Mouse (Mus musculus) right cerebral cortex, postnatal 36 days (tissue): ENCODE results near the gene Mvb12a.

ENCODE experiments used
- DNase-seq, 2 experiments: peaks; one replicate each; pipeline ENCODE4 v3.0.0; 2022; ENCODE audit warnings: low spot score in 2 of 2, mixed read lengths in 1 of 2

Gene Mvb12a

DNA sequence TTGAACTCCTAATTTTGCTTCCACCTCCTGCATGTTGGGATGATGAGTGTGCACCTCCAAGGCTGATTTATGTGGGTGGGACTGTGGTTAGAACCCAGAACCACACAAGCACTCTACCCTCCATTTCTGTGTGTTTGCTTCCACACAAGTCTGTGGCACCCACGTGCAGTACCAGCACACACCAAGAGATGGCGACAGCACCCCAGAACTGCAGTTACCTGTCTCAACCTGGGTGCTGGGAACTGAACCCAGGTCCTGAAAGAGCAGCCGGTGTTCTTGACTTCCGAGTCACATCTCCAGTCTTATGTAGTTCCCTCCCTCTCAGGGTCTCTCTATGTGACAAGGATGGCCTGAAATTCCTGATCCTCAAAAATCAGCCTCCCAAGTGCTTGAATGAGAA lies 21.3 kb downstream of the Mvb12a start:
- DNase-seq = no peak

DNA sequence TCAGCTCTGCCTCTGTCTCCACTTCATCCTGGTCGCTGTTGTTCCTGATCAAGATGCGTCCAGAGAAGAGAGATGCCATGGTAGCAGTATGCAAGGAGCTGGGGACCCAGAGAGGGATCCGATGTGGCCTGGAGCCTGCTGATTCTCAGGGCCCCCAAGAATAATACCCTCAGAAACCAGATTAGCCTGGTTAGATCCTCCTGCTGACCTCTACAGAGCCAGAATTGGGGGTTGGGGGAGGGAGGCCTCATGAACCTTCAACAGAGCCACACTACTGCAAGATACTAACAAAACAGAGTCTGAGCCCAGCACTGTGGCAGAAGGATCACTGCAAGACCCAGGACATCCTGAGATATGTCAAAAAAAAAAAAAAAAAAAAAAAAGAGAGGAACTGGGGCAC lies 23.8 kb downstream of the Mvb12a start, which contains the start of gene Nxnl1:
Gene Nxnl1 (minus strand): TSS at position 101 of the 400 bp plus-strand sequence.
- no peak for DNase-seq

- no peak for DNase-seq
Measured at GRCm38 (mm10) chr8:71567587-71567986, 24.9 kb downstream of the Mvb12a start.

DNA sequence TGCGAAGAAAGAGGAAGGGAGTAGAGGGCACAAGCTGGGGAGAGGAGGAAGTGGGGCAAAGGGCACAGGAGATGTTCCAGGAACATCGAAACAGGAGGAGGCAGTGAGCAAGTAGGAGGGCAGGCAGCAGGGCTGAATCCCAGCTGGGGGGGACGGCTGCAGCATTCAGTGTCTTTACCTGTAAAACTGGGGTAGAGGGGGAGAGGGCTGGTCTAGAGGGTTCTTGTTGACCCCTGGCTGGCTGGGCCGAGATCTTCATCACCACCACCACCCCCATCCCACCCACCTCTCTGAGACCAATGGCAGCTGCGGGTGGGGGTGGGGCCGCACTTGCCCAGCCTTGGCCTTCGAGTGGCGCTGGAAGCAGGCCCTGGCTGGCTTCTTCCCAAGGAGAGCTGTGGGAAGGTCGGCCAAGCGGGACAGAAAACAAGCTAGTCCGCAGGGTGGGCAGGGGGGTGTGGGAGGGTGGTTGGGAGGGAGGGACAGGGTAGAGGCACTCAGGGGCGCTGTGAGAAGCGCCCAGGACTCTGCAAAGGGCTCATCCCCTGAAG lies 25.7 kb downstream of the Mvb12a start, which contains the start of gene Slc27a1:
Gene Slc27a1 (plus strand): TSS at position 496 of the 551 bp plus-strand sequence.
- peak; percentile 39 to 57 for DNase-seq

GRCm38 (mm10) chr8:71568941-71569340 lies 26.2 kb downstream of the Mvb12a start:
- DNase-seq = no peak

DNA sequence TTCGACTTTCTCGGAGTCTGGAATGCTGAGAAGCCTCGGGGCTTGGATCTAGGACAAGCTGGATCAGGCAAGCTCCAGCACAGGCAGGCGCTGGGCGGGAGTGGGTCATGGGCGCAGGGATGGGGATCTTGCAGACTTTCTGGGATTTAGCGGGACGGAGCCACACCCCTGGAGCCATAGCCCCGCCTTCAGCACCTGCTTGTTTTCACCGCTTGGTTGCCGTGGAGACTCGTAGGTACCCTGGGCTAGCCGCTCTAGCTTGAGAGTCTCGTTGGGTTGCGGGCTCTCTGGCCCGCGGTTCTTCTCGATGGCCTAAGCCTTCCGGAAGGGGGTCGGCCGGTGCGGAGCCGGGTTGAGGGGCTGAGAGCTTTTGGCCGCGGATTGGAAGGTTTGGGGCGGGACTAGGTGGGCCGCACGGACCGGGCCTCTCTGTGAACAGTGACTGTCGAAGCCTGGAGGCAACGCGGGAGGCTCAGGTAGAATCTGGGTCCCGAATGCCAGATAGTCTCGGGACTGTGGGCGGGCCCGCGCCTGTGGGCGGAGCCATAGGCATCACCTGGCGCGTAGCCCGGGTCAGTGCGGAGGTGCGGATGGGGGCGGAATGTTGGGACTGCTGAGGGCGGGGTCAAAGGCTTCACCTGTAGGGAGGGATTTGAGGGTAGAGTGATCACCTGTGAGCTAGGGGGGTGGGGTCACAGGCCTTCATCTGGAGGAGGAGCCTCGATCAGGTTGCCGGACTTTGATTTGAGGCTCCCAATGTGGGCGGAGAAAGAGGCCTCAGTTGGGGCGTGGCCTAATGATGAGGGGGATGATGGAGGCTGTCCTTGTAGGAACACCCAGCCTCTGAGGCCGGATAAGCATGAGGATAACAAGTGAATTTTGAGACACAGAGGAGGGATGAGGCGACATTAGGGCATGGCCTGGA lies 26.9 kb downstream of the Mvb12a start:
- DNase-seq = peak; percentile 86 to 91

DNA sequence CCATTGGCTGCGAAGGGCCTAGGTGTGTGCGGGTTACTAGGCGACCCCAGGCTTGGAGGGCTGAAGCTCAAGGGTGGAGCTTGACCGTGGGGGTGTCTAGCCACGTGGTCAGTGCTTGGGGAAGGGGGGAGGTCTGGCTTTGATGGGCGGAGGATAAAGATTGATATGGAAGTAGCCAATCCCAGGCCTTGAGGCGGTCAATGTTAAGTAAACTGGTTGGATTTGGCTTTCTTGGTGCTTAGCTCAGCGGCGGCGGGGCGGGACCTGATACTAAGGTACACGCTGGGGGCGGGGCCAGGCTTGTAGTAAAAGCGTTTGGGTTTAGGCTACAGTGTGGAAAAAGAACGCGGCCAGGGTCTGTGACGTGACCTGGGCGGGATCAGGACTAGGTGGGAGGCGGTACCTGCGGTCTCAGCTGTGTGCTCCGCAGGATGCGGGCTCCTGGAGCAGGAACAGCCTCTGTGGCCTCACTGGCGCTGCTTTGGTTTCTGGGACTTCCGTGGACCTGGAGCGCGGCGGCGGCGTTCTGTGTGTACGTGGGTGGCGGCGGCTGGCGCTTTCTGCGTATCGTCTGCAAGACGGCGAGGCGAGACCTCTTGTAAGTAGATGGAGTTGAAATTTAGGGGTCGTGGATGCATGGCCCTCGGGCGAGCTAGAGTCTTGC lies 27.7 kb downstream of the Mvb12a start:
- peak; percentile 97 to 98 for DNase-seq

DNA sequence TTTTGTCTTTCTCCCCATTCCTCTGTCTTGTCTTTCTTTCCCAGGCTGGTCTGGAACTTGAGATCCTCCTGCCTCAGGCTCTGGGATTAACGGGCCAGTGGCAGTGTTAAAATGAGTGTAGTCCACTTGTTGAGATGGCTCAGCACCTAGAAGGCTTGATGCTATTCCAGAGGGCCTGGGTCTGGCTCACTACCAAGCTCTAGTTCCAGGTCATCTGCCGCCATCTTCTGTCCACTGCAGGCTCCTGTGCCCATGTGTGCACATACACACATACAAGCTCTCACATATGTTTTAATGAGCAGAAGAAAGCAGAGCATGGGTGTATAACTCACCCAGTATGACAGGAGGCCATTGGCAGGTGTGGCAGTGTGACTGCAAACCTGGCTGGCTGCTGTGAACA lies 29.4 kb downstream of the Mvb12a start:
- no peak for DNase-seq

DNA sequence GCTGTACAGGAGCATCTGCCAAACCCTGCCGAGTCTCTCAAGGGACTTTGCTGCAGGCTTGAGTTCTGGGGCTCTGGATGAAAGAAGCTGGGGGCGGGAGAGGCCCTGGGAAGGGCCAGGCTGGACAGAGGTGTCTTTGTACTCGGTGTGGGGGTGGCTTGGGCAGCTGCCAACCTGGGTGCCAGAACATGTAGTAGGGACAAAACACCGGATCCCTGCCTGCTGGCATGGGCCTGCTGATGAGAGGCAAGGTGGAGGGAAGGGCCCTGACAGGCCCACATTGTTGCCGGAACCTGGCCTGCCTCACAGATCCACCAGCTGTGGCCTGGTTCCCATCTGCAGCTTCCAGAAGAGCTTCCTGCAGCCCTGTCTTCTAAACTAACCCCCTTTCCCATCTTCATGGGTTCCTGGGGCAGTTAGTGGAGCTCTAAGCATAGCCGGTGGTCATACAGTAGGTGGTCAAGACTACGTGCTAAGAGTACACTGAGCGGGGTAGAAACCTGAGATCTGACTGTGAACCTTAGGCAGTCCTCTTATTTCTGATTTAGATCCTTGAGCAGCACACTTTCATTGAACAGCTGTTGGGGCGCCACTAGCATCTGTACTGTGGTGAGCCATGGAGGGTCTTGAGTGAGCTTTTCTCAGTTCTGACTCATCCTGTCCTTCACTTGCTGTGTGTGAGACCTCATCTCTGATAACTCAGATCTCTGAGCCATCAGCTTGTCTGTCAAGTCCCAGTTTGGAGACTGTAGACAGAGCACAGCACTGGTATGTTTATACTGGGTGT lies 30.3 kb downstream of the Mvb12a start:
- DNase-seq = peak; percentile 82 to 84

GRCm38 (mm10) chr8:71574426-71574825 lies 31.7 kb downstream of the Mvb12a start:
- DNase-seq = no peak

DNA sequence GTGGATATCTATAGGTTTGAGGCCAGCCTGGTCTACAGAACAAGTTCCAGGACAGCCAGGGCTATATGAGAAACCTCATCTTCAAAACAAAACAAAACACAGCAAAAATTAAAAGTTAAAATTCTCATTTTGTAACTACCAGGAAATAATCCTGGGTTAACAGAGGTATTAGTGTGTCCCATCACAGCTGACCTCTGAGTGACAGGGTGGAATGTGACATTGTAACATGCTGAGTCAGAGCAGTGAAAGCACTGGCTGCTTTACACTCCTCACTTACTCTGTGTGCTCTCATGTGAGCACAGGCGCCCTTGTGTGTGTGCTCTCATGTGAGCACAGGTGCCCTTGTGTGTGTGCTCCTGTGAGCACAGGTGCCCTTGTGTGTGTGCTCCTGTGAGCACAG lies 32.3 kb downstream of the Mvb12a start:
- DNase-seq = no peak

- DNase-seq = no peak
Measured at GRCm38 (mm10) chr8:71577856-71578387, 35.2 kb downstream of the Mvb12a start.

- no peak for DNase-seq
Measured at GRCm38 (mm10) chr8:71579009-71579408, 36.3 kb downstream of the Mvb12a start.

- no peak for DNase-seq
Measured at GRCm38 (mm10) chr8:71579476-71579875, 36.8 kb downstream of the Mvb12a start.

DNA sequence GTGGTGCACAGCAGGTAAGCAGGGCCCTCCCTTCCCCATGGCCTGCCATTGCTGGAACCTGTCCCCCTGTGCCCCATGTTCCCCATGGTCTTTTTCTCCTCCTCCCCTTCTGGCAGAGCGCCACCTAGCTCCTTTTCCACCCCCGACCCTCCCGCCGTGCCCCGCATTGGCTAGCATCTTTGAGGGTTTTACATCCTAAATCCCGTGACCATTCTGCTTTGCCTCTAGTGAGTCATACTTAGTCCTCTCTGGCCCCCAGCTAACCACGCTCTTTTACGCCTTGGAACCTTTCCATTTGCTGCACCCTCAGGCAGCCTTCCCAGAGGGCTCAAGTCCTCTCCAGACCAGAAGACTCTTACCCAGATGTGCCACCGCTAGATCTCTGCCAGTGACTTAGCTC lies 37.5 kb downstream of the Mvb12a start:
- no peak for DNase-seq

DNA sequence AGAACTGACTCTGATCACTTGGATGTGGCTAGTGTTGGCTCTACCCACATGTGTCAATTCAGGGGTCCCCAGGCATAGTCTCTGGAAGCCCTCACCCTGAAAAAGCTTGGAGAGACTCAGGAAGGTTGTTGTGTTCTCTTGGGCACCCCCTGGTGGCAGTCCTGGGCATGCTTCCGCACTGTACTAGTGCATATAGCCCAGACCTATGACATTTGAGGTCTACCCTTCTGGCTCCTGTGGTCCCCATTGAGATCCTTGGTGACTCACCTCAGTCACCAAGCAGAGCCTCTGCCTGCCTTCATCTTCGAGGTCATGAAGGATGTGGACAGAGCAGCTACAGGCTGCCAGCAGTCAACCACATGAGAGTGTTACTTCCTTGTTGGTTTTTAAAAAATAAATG lies 44.2 kb downstream of the Mvb12a start:
- DNase-seq = no peak

DNA sequence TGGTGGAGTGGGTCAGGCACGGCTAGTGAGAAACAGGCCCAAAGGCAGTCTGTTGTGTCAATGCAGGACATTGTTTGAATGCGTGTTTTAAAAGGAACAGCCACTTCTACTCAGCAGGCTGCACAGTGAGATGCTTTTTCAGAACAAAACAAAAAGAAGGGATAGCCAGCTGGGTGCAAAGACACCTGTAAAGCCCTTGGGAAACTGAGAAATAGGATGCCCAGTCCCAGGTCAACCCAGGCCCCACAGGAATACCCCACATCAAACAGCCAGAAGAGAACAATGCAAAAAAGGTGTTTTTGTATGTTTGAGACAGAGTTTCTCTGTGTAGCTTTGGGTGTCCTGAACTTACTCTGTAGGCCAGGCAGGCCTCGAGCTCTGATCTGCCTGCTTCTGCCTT lies 46.0 kb downstream of the Mvb12a start:
- DNase-seq = no peak

- no peak for DNase-seq
Measured at GRCm38 (mm10) chr8:71591017-71591416, 48.3 kb downstream of the Mvb12a start.

- DNase-seq = peak; percentile 94 to 95
Measured at GRCm38 (mm10) chr8:71591471-71592373, 49.0 kb downstream of the Mvb12a start, which contains the start of gene Pgls. Gene Pgls (plus strand): TSS chr8:71592176.
